Mouse (Mus musculus) E14TG2a.4 (cell line): ENCODE data around the gene Fam129c.

Source experiments
- CTCF ChIP-seq: conservative IDR thresholded peaks from 2 replicates; pipeline ENCODE4 v1.5.1; 2014; ENCODE audit warnings: low read length
- NANOG ChIP-seq: IDR thresholded peaks from 2 replicates; pipeline ENCODE4 v1.6.1; 2014; ENCODE audit warnings: borderline replicate concordance, low read length, mixed read lengths

DNA sequence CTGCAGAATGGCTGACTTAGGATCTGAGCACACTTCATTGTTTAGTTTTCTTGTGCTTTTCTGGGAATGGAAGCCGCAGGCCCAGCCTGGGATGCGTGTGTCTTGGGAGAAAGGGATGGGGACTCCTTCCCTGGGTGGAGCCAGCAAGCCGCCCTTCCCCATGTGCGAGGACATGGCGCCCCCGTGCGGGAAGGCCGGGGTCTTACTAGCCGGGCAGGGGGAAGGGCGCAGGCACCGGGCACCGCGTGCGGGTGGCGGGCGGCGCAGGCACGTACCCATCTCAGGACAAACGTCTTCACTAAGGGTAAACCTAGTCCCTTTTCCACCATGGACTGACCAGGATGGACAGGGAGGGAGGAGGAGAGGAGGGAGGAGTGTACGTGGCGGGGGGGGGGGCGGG is 35.7 kb downstream of the Fam129c start:
- no peak; the same call in 1 of the 2 replicates for TF ChIP-seq CTCF
- TF ChIP-seq NANOG = no peak
